Mouse (Mus musculus) hindbrain, embryonic 16.5 days (tissue): ENCODE data around the gene Anapc16. TPM values are rescaled to one million over a fixed set of nuclear protein-coding genes. Genes with fewer than 3 reads are reported as not detected.

Source experiments
- ATAC-seq: fragments of 200-750 bp; cut with Nextera tagmentation; 2 replicates; pipeline ENCODE4 v1.8.0; 2017; ENCODE audit warnings: moderate TSS enrichment, moderate library complexity
- H3K27ac ChIP-seq: fragments of 300-500 bp; sonication (generic); 2 replicates; pipeline ENCODE4 v1.5.1; 2014; ENCODE audit warnings: low read depth, mild to moderate bottlenecking, control low read depth, low read length, moderate library complexity
- H3K27me3 ChIP-seq: fragments of 300-500 bp; sonication (generic); replicated peaks from 2 replicates; pipeline ENCODE4 v1.6.1; 2014; ENCODE audit warnings: low read length; ENCODE audit not compliant: control insufficient read depth, insufficient read depth
- H3K36me3 ChIP-seq: fragments of 300-500 bp; sonication (generic); 2 replicates; pipeline ENCODE4 v1.6.1; 2014; ENCODE audit warnings: mild to moderate bottlenecking, low read length, moderate library complexity, mixed read lengths; ENCODE audit not compliant: control insufficient read depth, insufficient read depth
- H3K4me1 ChIP-seq: fragments of 300-500 bp; sonication (generic); 2 replicates; pipeline ENCODE4 v1.6.1; 2014; ENCODE audit warnings: low read depth, low read length; ENCODE audit not compliant: control insufficient read depth, insufficient read depth
- H3K4me2 ChIP-seq: fragments of 300-500 bp; sonication (generic); 2 replicates; pipeline ENCODE4 v1.6.1; 2014; ENCODE audit warnings: mild to moderate bottlenecking, low read length, control low read depth, moderate library complexity
- H3K4me3 ChIP-seq: fragments of 300-500 bp; sonication (generic); 2 replicates; pipeline ENCODE4 v1.5.1; 2014; ENCODE audit warnings: mild to moderate bottlenecking, low read length, control low read depth, moderate library complexity
- H3K9ac ChIP-seq: fragments of 300-500 bp; sonication (generic); 2 replicates; pipeline ENCODE4 v1.6.1; 2014; ENCODE audit warnings: low read depth, mild to moderate bottlenecking, control low read depth, low read length, moderate library complexity
- H3K9me3 ChIP-seq: fragments of 300-500 bp; sonication (generic); 2 replicates; pipeline ENCODE4 v1.6.1; 2014; ENCODE audit warnings: mild to moderate bottlenecking, low read length, moderate library complexity; ENCODE audit not compliant: control insufficient read depth
- WGBS: fragments of 180-500 bp; shearing (Covaris S2); extraction: QIAGEN DNeasy Blood & Tissue Kit; methylation state at CpG from one replicate; pipeline ENCODE4 v1.1.7; 2014; 5-methylcytosine and 5-hydroxymethylcytosine counted together
- polyA plus RNA-seq: library from polyadenylated mRNA; unstranded; fragments of >200 nt; fragmentation: Nextera tagmentation; extraction: Ambion mirVana; gene quantifications from 2 replicates; pipeline ENCODE4 v1.2.1, GENCODE M21; 2015

Anapc16 gene
- polyA plus RNA-seq, 1 experiment from 2014 or later: 116 TPM

DNA sequence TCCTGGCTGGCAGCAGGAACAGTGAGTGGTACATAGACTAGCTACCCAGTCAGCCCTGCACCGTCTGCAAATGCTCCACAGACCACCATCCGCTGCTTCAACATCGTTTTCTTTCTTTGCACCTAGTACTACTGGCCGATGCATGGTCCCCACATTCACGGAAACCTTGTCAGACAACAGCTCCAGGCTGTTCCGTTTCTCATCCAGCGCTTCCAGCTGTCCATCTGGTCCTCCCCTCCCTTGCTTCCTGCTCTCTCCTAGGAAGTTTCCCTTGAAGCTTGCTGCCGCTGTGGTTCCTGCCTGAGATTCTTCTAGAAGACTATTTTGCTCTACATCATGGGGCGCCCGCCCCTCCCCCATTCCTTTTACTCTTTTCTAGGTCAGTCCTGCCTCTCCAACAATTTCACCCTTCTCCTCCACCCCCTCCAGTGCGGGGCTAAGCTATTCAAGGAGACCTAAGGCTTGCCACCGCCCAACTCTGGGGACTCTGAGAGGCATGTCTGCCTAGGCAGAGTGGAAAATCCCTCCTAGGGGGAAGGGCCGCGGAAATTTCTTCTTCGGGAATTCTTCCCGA lies 60.0 kb downstream of the Anapc16 start:
- Histone ChIP-seq H3K4me3 (peak overlapping the region; percentile 28), H3K27me3 (no peaks in the 10 kb centered on the region), H3K36me3 (no peaks in the 10 kb centered on the region), H3K4me2 (peak overlapping the region; percentile 52), H3K9me3 (no peaks in the 10 kb centered on the region), H3K27ac (peak overlapping the region; percentile 80), H3K4me1 (peaks cover 18% of the 10 kb centered on the region), H3K9ac (peak overlapping the region; percentile 59)
- 2% methylated on average over 16 of the region's 16 CpGs for WGBS
- ATAC-seq: peak; percentile 78

DNA sequence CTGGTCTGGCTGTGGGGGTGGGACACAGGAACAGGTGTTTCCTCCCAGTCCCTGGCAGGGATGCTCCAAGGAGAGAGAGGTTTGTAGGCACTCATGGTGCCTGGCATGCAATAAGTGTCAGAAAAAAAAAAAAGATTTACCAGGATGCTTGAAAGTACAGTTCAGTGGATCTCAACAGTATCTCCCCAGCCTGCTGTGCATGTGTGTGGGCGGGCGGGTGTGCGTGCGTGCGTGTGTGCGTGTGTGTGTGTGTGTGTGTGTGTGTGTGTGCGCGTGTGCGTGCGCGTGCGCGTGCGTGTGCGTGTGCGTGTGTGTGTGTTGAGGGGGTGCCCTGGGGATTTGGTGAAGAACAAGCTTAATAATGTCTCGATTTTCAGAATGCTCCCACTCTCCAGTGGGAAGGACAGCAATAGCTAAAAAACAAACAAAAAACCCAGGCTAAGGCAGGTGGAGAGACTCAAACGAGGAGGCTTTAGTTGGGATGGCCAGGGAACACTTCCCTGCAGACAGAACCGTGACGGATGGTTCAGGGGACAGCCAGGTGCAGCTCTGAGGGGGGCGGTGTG lies 60.6 kb downstream of the Anapc16 start:
- H3K9ac ChIP-seq: peak overlapping the region; percentile 59
- ATAC-seq: peak; percentile 52
- H3K27ac ChIP-seq: peak overlapping the region; percentile 80
- H3K36me3 ChIP-seq: no peaks in the 10 kb centered on the region
- no peaks in the 10 kb centered on the region for H3K9me3 ChIP-seq
- no peaks in the 10 kb centered on the region for H3K27me3 ChIP-seq
- WGBS: 53% methylated on average over 21 of the region's 21 CpGs
- H3K4me2 ChIP-seq: peak overlapping the region; percentile 52
- peaks cover 18% of the 10 kb centered on the region for H3K4me1 ChIP-seq
- peak overlapping the region; percentile 28 for H3K4me3 ChIP-seq

DNA sequence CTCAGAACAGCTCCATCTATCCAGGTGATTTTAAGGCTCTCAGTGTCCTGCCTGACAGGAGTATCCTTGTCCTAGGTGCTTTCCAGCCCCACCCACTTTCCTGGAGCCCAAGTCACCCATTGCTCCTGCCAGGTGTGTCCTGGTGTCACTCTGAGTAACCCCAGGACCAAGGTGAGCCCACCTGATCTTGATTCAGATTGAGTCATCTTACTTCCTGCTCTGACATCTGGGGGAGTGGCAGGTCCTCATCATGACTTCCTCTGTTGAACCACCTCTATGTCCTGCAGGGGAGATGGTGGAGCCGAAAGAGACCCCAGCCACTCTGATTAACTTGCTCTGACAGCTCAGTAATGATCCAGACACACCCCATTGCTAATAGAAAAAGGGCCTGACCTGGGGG lies 63.9 kb downstream of the Anapc16 start:
- no peak overlapping the region for H3K27ac ChIP-seq
- ATAC-seq: no peak
- H3K4me1 ChIP-seq: peaks cover 18% of the 10 kb centered on the region
- no peaks in the 10 kb centered on the region for H3K36me3 ChIP-seq
- no peak overlapping the region for H3K4me2 ChIP-seq
- no peaks in the 10 kb centered on the region for H3K27me3 ChIP-seq
- H3K4me3 ChIP-seq: no peak overlapping the region
- no peak overlapping the region for H3K9ac ChIP-seq
- H3K9me3 ChIP-seq: no peaks in the 10 kb centered on the region
- 64% methylated on average over 1 of the region's 1 CpGs for WGBS

DNA sequence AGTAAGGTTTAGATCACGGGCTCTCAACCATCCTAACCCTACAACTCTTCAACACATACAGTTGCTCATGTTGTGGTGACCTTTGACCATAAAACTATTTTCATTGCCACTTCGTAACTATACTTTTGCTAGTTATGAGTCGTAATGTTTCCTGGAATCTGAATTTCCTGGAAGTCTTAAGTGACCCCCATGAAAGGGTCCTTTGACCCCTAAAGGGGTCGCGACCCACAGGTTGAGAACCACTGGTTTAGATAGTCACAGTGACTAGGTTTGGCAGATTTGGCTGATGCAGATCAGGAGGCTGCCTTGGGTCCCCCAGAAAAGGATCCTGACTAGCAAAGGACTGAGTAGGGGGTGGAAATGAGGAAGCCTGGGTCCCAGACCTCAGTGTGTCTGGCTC lies 64.3 kb downstream of the Anapc16 start:
- Histone ChIP-seq H3K27me3 (no peaks in the 10 kb centered on the region), H3K9me3 (no peaks in the 10 kb centered on the region), H3K27ac (no peak overlapping the region), H3K4me2 (no peak overlapping the region), H3K4me1 (peaks cover 17% of the 10 kb centered on the region), H3K36me3 (no peaks in the 10 kb centered on the region), H3K9ac (no peak overlapping the region), H3K4me3 (no peak overlapping the region)
- ATAC-seq: no peak
- 84% methylated on average over 5 of the region's 5 CpGs for WGBS

Other genes starting within 250 kb of the Anapc16 start
- gene Dnajb12, start 123.6 kb downstream of the Anapc16 start, polyA plus RNA-seq: 20.6 and 23.7 TPM in 2 replicates
- 75.3 and 97.1 TPM in 2 replicates for gene Ddit4, start 51.3 kb downstream of the Anapc16 start, polyA plus RNA-seq
- gene Ascc1, start 330 bp downstream of the Anapc16 start, polyA plus RNA-seq: 47.7 and 48.3 TPM in 2 replicates
- gene Spock2, start 103.1 kb upstream of the Anapc16 start, polyA plus RNA-seq: 119 and 128 TPM in 2 replicates
- gene Chst3, start 216.1 kb upstream of the Anapc16 start, polyA plus RNA-seq: 1.7 and 1.9 TPM in 2 replicates